27 mouse cellular contexts compared by ENCODE assay signal in the genomic region with DNA sequence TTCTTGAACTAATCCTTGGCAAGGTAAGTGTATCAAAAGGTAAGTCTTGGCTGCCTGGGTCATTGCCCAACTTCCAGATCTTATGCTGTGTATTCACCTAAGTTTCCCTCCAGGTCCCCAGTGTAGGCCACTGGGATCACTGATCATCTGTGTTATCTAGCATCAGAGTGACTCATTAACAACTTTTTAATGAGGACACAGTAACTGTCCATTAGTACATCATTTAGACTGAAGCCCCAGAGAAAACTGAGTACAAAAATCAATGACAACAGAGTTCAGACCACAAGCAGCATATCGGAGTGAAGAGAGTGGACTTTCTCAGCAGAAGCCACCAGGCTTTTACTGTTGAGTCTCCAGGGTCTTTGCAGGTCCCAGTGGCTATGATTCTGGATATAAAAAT. TPM values are rescaled to one million over a fixed set of nuclear protein-coding genes. Genes with fewer than 3 reads are reported as not detected.
DNase-seq lines count a peak whose midpoint lies in the region; ATAC-seq and TF ChIP-seq lines count a peak whose summit lies in the region.
"Had no signal": no experiment of that assay in that cellular context is flagged by ENCODE, and none has a peak within 500 bp of the region (broad histone marks: within the 10 kb centered on the region; RNA-seq: fewer than 3 reads in every experiment).

A gene (plus strand): TSS at position 301 of the 400 bp plus-strand sequence.

- intact Hi-C loops in heart, postnatal 10 days (cut with DNase I), result no loop called here

- TF ChIP-seq CTCF in G1E (IDR thresholded peaks at IDR 0.05; ENCODE audit: low read depth, low read length), result no peak

- H3K4me3 ChIP-seq in G1E (ENCODE audit: low read depth, low read length), result no peak within 1 kb of the TSS

- H3K9me3 ChIP-seq in G1E (replicated peaks), result no peaks in the 10 kb centered on the region

- no peak for DNase-seq in G1E (ENCODE audit: low spot score)
- peak; percentile 59 for DNase-seq in fat pad, adult 2 months (ENCODE audit: extremely low read depth, low read depth, low spot score)
- peak; percentile 41 for DNase-seq in gonadal fat pad, adult 2 months (ENCODE audit: low read depth)
- DNase-seq in cerebellum, adult 8-10 months, result no peak
- no peak for DNase-seq in heart, postnatal 10 days
- DNase-seq in thymus, postnatal 4 days, result no peak
- DNase-seq: adrenal gland, adult 2 months; adrenal gland, adult 8-10 months; adrenal gland, postnatal 10 days; adrenal gland, postnatal 14 days; adrenal gland, postnatal 25 days; adrenal gland, postnatal 36 days; B cell, adult 2 months; cerebellum, adult 11 months; cerebellum, adult 11-12 months; cerebellum, adult 18-20 months; cerebellum, adult 2 months had no signal

- ATAC-seq in G1E (ENCODE audit: extremely low read depth, insufficient number of reproducible peaks, low FRiP score, poor library complexity, severe bottlenecking), result peak; percentile 35; the same call in 1 of the 2 replicates
- ATAC-seq: activated CD4-positive, CD25-positive, alpha-beta regulatory T cell, adult 4 months; CD4-positive, CD25-positive, alpha-beta regulatory T cell, adult 4 months; Patski had no signal

- no peaks in the 10 kb centered on the region for H3K27me3 ChIP-seq in G1E (ENCODE audit: insufficient read depth, low read length)
- H3K27me3 ChIP-seq: CH12.LX had no signal

- H3K4me1 ChIP-seq in G1E (ENCODE audit: insufficient read depth, low read depth, low read length), result peaks cover 3% of the 10 kb centered on the region

- H3K36me3 ChIP-seq in G1E (replicated peaks), result no peaks in the 10 kb centered on the region

RNA-seq across cellular contexts. Expression of the gene that starts here (rescaled TPM):
- total RNA-seq in G1E (2014; fragmentation: Nextera tagmentation), result not detected in 2 replicates
- 0.05 and 0.12 TPM in 2 replicates for total RNA-seq in G1E (2017)
- polyA plus RNA-seq in G1E (2012), result not detected in 2 replicates
- polyA plus RNA-seq in gonadal fat pad, adult 2 months (2012; rRNA removed), result not detected in 2 replicates
- total RNA-seq in heart, postnatal 10 days (2021), result not detected
- total RNA-seq: adrenal gland, adult 18-20 months; adrenal gland, adult 2 months; adrenal gland, adult 8-10 months; adrenal gland, postnatal 10 days; adrenal gland, postnatal 14 days; adrenal gland, postnatal 25 days; adrenal gland, postnatal 36 days; adrenal gland, postnatal 4 days; CH12.LX; ES-E14; MEL had no signal
- polyA plus RNA-seq: activated CD4-positive, CD25-positive, alpha-beta regulatory T cell, adult 4 months; adrenal gland, adult 2 months; brain, embryonic 14.5 days; C2C12; CD4-positive, CD25-positive, alpha-beta regulatory T cell, adult 4 months; cerebellum, adult 2 months; Patski had no signal

Comparison
In these comparisons a context has a peak if more than half of its experiments do, and no peak if none do; other contexts are left out.
1. Peak in ATAC-seq in G1E; RNA of the gene not detected or under 1 TPM.
2. Peak in DNase-seq in gonadal fat pad, adult 2 months; RNA of the gene not detected or under 1 TPM.